Mouse (Mus musculus): ENCODE data around the gene Mgea5. TPM values are rescaled to one million over a fixed set of nuclear protein-coding genes. Genes with fewer than 3 reads are reported as not detected.

Gene Mgea5
- total RNA-seq, 1 experiment from 2014 or later: 234 TPM

GRCm38 (mm10) chr19:45718286-45718685 is 65.4 kb downstream of the Mgea5 start:
- no peak for ATAC-seq (replicated peaks in 1 of 2; ENCODE audit: insufficient read depth in 1 of 2, low FRiP score in 2 of 2, low TSS enrichment in 1 of 2, low read depth in 1 of 2, poor library complexity in 2 of 2, severe bottlenecking in 2 of 2)

GRCm38 (mm10) chr19:45717493-45718220 is 66.0 kb downstream of the Mgea5 start:
- ATAC-seq (replicated peaks in 1 of 2; ENCODE audit: insufficient read depth in 1 of 2, low FRiP score in 2 of 2, low TSS enrichment in 1 of 2, low read depth in 1 of 2, poor library complexity in 2 of 2, severe bottlenecking in 2 of 2): no peak

GRCm38 (mm10) chr19:45708704-45709103 is 74.9 kb downstream of the Mgea5 start:
- ATAC-seq (replicated peaks in 1 of 2; ENCODE audit: insufficient read depth in 1 of 2, low FRiP score in 2 of 2, low TSS enrichment in 1 of 2, low read depth in 1 of 2, poor library complexity in 2 of 2, severe bottlenecking in 2 of 2): no peak

Other genes with a start within 250 kb of the Mgea5 start
- gene Poll, start 223.3 kb downstream of the Mgea5 start, total RNA-seq (2017): 12.2 and 13.2 TPM in 2 replicates
- 21.6 and 35.8 TPM in 2 replicates for gene Gm17018, start 223.2 kb downstream of the Mgea5 start, total RNA-seq (2017)
- gene Fbxw4, start 123.5 kb downstream of the Mgea5 start, total RNA-seq (2017): 17.1 and 32.5 TPM in 2 replicates
- gene Fgf8, start 40.9 kb downstream of the Mgea5 start, total RNA-seq (2017): not detected in 2 replicates
- gene Npm3, start 34.2 kb downstream of the Mgea5 start, total RNA-seq (2017): 63.4 and 85.8 TPM in 2 replicates
- gene Kcnip2, start 32.2 kb upstream of the Mgea5 start, total RNA-seq (2017): not detected in 2 replicates
- 10.6 and 11.9 TPM in 2 replicates for gene Armh3, start 214.7 kb upstream of the Mgea5 start, total RNA-seq (2017)
- 4.1 and 4.6 TPM in 2 replicates for gene Hps6, start 219.7 kb upstream of the Mgea5 start, total RNA-seq (2017)

Data from hematopoietic stem cell, adult 5-6 weeks (primary cell).